Mouse (Mus musculus) kidney, postnatal 0 days (tissue): Measurements from ENCODE around the gene Gm8773. TPM values are rescaled to one million over a fixed set of nuclear protein-coding genes. Genes with fewer than 3 reads are reported as not detected.

ENCODE experiments used
- ATAC-seq: fragments of 200-750 bp; cut with Nextera tagmentation; replicated peaks from 2 replicates; pipeline ENCODE4 v1.8.0; 2017; ENCODE audit warnings: low read depth, moderate number of reproducible peaks, moderate TSS enrichment, moderate library complexity; ENCODE audit not compliant: low FRiP score
- DNase-seq: peaks from one replicate; pipeline ENCODE4 v3.0.0-alpha.2; 2016; ENCODE audit warnings: low spot score
- H3K27ac ChIP-seq: fragments of 300-500 bp; sonication (generic); 2 replicates; pipeline ENCODE4 v1.5.1; 2014; ENCODE audit warnings: mild to moderate bottlenecking
- H3K27me3 ChIP-seq: fragments of 300-500 bp; sonication (generic); 2 replicates; pipeline ENCODE4 v1.6.1; 2014; ENCODE audit warnings: low read length, mixed read lengths; ENCODE audit not compliant: insufficient read depth
- H3K36me3 ChIP-seq: fragments of 300-500 bp; sonication (generic); 2 replicates; pipeline ENCODE4 v1.6.1; 2014; ENCODE audit warnings: low read length, mixed read lengths; ENCODE audit not compliant: insufficient read depth
- H3K4me1 ChIP-seq: fragments of 300-500 bp; sonication (generic); replicated peaks from 2 replicates; pipeline ENCODE4 v1.6.1; 2014; ENCODE audit warnings: antibody characterized with exemption, low read length, mixed read lengths; ENCODE audit not compliant: insufficient read depth
- H3K4me2 ChIP-seq: fragments of 300-500 bp; sonication (generic); 2 replicates; pipeline ENCODE4 v1.6.1; 2014; ENCODE audit warnings: mild to moderate bottlenecking, low read length, moderate library complexity, mixed read lengths
- H3K4me3 ChIP-seq: fragments of 300-500 bp; sonication (generic); replicated peaks from 2 replicates; pipeline ENCODE4 v1.5.1; 2014; ENCODE audit warnings: low read depth, low read length
- H3K9ac ChIP-seq: fragments of 300-500 bp; sonication (generic); 2 replicates; pipeline ENCODE4 v1.6.1; 2014; ENCODE audit warnings: low read depth, low read length
- H3K9me3 ChIP-seq: fragments of 300-500 bp; sonication (generic); replicated peaks from 2 replicates; pipeline ENCODE4 v1.6.1; 2016; ENCODE audit warnings: low read length, inconsistent platforms, mixed read lengths
- CTCF ChIP-seq: IDR thresholded peaks from 2 replicates; pipeline ENCODE4 v1.5.1; 2016; ENCODE audit warnings: antibody characterized with exemption, low read depth, mild to moderate bottlenecking, moderate library complexity
- WGBS: fragments of 180-500 bp; shearing (Covaris S2); extraction: QIAGEN DNeasy Blood & Tissue Kit; methylation state at CpG from one replicate; pipeline ENCODE4 v1.1.7; 2014; 5-methylcytosine and 5-hydroxymethylcytosine counted together
- polyA plus RNA-seq: library from polyadenylated mRNA; unstranded; fragments of >200 nt; fragmentation: Nextera tagmentation; extraction: Ambion mirVana; gene quantifications from 2 replicates; pipeline ENCODE4 v1.2.1, GENCODE M21; 2015

Gene Gm8773
- polyA plus RNA-seq, 1 experiment from 2014 or later = 0.59 TPM

- TF ChIP-seq CTCF = no peak
- no peak for DNase-seq
- H3K36me3 ChIP-seq = no peaks in the 10 kb centered on the region
Measured at GRCm38 (mm10) chr5:5618329-5618728, 44.7 kb downstream of the Gm8773 start.

GRCm38 (mm10) chr5:5625491-5625890, 51.9 kb downstream of the Gm8773 start:
- no peaks in the 10 kb centered on the region for H3K36me3 ChIP-seq
- DNase-seq = no peak
- no peaks in the 10 kb centered on the region for H3K9me3 ChIP-seq
- H3K4me1 ChIP-seq = no peaks in the 10 kb centered on the region
- H3K27me3 ChIP-seq = no peaks in the 10 kb centered on the region
- TF ChIP-seq CTCF = no peak
- H3K4me3 ChIP-seq = no peak overlapping the region
- ATAC-seq = no peak
- H3K4me2 ChIP-seq = no peak overlapping the region
- H3K9ac ChIP-seq = no peak overlapping the region
- WGBS = 62% methylated on average over 3 of the region's 3 CpGs
- no peak overlapping the region for H3K27ac ChIP-seq

More at GRCm38 (mm10) chr5:5618329-5618728, 44.7 kb downstream of the Gm8773 start:
- H3K9me3 ChIP-seq = no peaks in the 10 kb centered on the region
- no peak for ATAC-seq
- H3K4me1 ChIP-seq = no peaks in the 10 kb centered on the region
- H3K4me2 ChIP-seq = no peak overlapping the region
- H3K27ac ChIP-seq = no peak overlapping the region
- no peak overlapping the region for H3K9ac ChIP-seq
- no peaks in the 10 kb centered on the region for H3K27me3 ChIP-seq
- no peak overlapping the region for H3K4me3 ChIP-seq
- WGBS = 70% methylated on average over 4 of the region's 4 CpGs

Other genes starting within 250 kb of the Gm8773 start
- gene Cdk14, start 153.5 kb upstream of the Gm8773 start, polyA plus RNA-seq = 8.8 and 9.2 TPM in 2 replicates
- gene 1700015F17Rik, start 94.7 kb upstream of the Gm8773 start, polyA plus RNA-seq = not detected in 2 replicates
- 31.5 and 34.0 TPM in 2 replicates for gene Cldn12, start 58.8 kb upstream of the Gm8773 start, polyA plus RNA-seq
- gene Gtpbp10, start 14.3 kb upstream of the Gm8773 start, polyA plus RNA-seq = 29.6 and 30.2 TPM in 2 replicates
- gene Cfap69, start 90.4 kb downstream of the Gm8773 start, polyA plus RNA-seq = 1.6 and 3.7 TPM in 2 replicates
- gene Steap2, start 120.8 kb downstream of the Gm8773 start, polyA plus RNA-seq = 24.8 and 25.0 TPM in 2 replicates
- 12.1 and 13.2 TPM in 2 replicates for gene Steap1, start 175.5 kb downstream of the Gm8773 start, polyA plus RNA-seq